Mouse (Mus musculus) lung, adult 2 months (tissue): Measurements from ENCODE around the gene Gnpnat1. TPM values are rescaled to one million over a fixed set of nuclear protein-coding genes. Genes with fewer than 3 reads are reported as not detected.

Experiments
- DNase-seq: peaks from one replicate; pipeline ENCODE4 v3.0.0; 2022
- H3K4me1 ChIP-seq: fragments of 200-500 bp; 2 replicates; pipeline ENCODE4 v1.6.1; 2011; ENCODE audit warnings: low read length; ENCODE audit not compliant: control insufficient read depth, insufficient read depth
- H3K4me3 ChIP-seq: fragments of 200-500 bp; replicated peaks from 2 replicates; pipeline ENCODE3; 2011; ENCODE audit warnings: low read depth, mild to moderate bottlenecking, control low read depth, low read length; ENCODE audit errors: extremely low read depth
- CTCF ChIP-seq: fragments of 200-500 bp; IDR thresholded peaks from 2 replicates; pipeline ENCODE4 v1.5.1; 2011; ENCODE audit warnings: mild to moderate bottlenecking, low read length, control low read depth; ENCODE audit not compliant: insufficient read depth
- POLR2A ChIP-seq: fragments of 200-500 bp; IDR thresholded peaks from 2 replicates; pipeline ENCODE4 v1.6.1; 2011; ENCODE audit warnings: low read depth, mild to moderate bottlenecking, control low read depth, low read length, borderline replicate concordance; ENCODE audit errors: extremely low read depth
- whole genome bisulfite sequencing: fragments of 180-500 bp; shearing (Covaris S2); methylation state at CpG from one replicate; pipeline ENCODE4 v1.1.7; 2018; 5-methylcytosine and 5-hydroxymethylcytosine counted together
- polyA plus RNA-seq: library from polyadenylated mRNA; depleted of rRNA; stranded (reverse); fragments of >200 nt; gene quantifications from 2 replicates; pipeline ENCODE4 v1.2.3, GENCODE M21; 2012

Gene Gnpnat1
- polyA plus RNA-seq, 1 experiment = 3.7 TPM

DNA sequence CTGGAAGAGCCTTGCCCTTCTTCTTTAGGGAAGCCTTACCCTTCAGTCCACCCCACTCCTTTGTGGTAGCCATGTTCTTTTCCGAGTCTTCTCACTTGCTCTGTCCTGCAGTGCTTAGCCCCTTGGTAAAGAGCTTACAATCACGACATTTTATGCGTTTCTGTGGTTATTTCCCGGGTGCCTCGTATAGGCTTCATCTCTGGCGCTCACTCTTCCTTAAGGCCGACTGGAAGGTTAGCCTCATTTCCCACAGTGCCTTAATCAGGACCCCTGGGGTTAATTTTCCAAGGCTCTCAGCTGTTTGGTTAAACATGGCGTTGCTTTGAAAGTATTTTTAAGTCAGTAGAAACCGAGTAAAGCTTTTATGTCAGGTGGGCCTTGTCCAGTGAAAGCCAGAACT is 34.7 kb upstream of the Gnpnat1 start:
- 88% methylated on average over 9 of the region's 9 CpGs for WGBS
- no peak for DNase-seq
- TF ChIP-seq CTCF = no peak
- no peak for TF ChIP-seq POLR2A
- Histone ChIP-seq H3K4me1 (peaks cover 9% of the 10 kb centered on the region), H3K4me3 (no peak overlapping the region)

- WGBS = 99% methylated on average over 2 of the region's 2 CpGs
- no peak for TF ChIP-seq CTCF
- no peak for TF ChIP-seq POLR2A
- Histone ChIP-seq H3K4me3 (no peak overlapping the region), H3K4me1 (peaks cover 9% of the 10 kb centered on the region)
- no peak for DNase-seq
These were observed 34.2 kb upstream of the Gnpnat1 start for GRCm38 (mm10) chr14:45438931-45439275.

- DNase-seq = no peak
- 70% methylated on average over 19 of the region's 19 CpGs for WGBS
These were observed 33.7 kb upstream of the Gnpnat1 start for GRCm38 (mm10) chr14:45438250-45438930.

DNA sequence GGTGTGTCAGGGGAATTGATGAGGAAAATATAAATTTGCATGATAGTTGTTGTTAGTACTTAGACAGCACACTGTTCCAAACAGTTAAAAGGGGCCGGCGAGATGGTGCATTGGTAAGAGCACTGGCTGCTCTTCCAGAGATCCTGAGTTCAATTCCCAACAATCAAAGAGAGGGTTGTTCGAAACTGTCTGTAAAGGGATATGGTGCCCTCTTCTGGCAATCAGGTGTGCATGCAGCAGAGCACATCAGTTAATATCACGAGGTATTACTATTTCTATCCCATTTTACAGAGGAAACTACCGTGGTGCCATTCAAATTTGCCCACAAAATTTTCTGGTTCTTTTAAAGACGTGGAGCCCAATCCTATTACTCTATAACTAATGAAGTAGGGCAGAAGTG is 29.5 kb upstream of the Gnpnat1 start:
- WGBS = 73% methylated on average over 6 of the region's 6 CpGs
- no peak for DNase-seq
- Histone ChIP-seq H3K4me3 (no peak overlapping the region), H3K4me1 (no peaks in the 10 kb centered on the region)
- TF ChIP-seq CTCF (peak; percentile 38), POLR2A (no peak)

More at GRCm38 (mm10) chr14:45438250-45438930, 33.7 kb upstream of the Gnpnat1 start:
- Histone ChIP-seq H3K4me3 (no peak overlapping the region), H3K4me1 (peaks cover 9% of the 10 kb centered on the region)
- TF ChIP-seq CTCF (no peak), POLR2A (no peak)

DNA sequence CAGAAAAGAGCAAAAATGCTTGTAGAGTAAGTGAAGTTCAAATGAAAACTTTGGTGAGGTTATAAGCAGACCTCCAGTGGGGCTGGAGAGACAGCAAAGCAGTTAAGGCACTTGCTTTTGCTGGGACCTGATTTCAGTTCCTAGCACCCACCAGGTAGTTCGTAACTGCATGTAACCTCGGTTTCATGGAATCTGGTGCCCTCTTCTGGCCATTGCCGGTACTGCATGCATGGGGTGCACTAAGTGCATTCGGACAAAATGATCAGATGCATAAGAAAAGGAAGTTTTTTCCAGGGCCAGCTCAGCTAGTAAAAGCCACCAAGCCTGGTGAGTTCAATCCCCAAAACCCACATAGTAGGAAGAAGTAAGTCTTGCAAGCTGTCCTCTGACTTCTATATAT is 27.3 kb upstream of the Gnpnat1 start:
- H3K4me3 ChIP-seq = no peak overlapping the region
- WGBS = 75% methylated on average over 4 of the region's 4 CpGs
- no peak for TF ChIP-seq POLR2A
- TF ChIP-seq CTCF = peak; percentile 59
- H3K4me1 ChIP-seq = no peaks in the 10 kb centered on the region
- DNase-seq = no peak

DNA sequence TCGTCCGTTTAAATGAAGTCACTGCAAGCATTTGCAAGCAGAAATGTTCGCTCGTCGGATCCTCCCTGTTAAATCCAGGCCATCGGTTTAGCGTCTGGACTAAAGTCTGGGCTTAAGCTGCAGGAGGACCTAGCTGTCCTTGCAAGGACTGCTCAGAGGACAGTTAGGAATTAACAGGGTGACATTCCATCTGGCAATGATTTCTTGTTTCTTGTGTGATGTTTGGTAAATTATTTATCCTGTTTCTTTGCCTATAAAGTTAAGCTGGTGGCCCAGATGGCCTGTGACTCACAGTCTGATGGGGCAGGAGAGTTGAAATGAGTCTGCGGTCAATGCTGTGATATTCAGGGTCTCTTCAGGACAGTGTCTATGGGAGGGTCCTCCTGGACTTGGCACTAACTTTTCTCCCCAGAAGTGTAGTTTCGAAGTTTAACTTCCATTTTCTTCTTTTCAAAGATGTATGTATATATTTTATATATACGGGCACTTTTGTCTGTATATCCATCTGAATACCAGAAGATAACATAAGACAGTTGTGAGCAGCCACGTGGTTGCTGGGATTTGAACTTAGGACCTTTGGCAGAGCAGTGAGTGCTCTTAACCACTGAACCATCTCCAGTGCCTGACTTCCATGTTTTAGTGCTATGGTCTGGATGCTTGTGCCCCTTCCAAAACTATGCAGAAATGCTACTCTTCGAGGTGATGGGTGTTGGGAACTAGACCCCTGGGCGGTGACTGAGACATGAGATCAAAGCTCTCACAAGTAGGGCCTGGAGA is 25.5 kb upstream of the Gnpnat1 start:
- 89% methylated on average over 13 of the region's 13 CpGs for WGBS
- H3K4me1 ChIP-seq = no peaks in the 10 kb centered on the region
- DNase-seq = no peak
- H3K4me3 ChIP-seq = no peak overlapping the region
- no peak for TF ChIP-seq POLR2A
- TF ChIP-seq CTCF = no peak

DNA sequence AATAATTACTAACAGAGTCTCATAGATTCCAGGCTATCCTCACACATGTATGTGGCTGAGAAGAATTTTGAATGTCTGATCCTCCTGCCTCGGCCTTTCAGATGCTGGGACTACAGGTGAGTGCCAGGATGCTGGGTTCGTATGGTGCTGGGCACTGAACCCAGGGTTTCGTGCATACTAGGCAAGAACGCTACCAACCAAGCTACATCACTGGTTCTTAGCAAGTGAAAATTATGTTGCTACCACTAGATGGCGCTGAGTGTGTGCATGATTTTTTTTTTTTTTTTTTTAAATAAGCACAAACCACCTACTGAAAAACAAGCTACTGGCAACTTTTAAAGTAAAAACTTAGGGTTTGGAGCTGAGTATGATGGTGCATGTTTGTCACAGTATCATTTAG is 18.5 kb upstream of the Gnpnat1 start:
- TF ChIP-seq CTCF (peak; percentile 23; the same call in 1 of the 2 replicates), POLR2A (no peak)
- WGBS = 4% methylated on average over 5 of the region's 5 CpGs
- Histone ChIP-seq H3K4me3 (no peak overlapping the region), H3K4me1 (no peaks in the 10 kb centered on the region)
- DNase-seq = peak; percentile 14

DNA sequence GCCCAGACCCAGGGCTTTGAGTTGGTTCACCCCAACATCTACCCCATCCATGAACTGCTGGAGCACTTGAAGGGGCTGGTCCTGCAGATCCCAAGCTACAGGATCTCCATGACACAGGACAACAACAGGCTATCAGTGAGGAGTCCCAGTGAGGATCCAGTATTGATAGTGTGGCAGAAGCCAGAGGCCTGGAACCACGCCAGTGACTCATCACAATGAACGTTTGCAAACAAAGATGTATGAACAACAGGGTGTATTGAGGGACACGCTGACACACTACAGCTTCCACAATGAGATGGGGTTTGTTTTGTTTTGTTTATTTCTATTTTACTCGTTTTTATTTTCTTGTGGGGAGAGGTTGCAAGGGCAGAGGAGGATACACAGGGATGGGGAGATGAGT is 17.7 kb upstream of the Gnpnat1 start:
- no peak for TF ChIP-seq POLR2A
- no peak for TF ChIP-seq CTCF

DNA sequence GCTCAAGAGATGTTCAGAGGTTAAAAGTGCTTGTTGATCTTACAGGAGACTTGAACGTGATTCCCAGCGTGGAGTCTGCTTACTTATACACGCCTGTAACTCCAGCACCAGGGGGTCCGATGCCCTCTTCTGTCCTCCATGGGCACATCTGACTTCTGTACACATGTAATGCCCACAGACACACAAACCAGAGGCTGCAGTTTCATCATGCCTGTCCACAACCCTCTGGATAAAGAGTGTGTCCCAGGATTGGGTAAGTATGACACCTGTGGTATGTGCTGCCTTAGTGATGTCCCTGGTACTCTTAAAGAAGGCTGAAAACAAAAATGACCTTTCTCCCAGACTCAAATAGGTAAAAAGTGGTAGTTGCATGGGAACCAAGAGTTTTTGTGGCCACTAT is 14.6 kb upstream of the Gnpnat1 start:
- H3K4me3 ChIP-seq = no peak overlapping the region
- no peak for TF ChIP-seq POLR2A
- no peak for TF ChIP-seq CTCF
- WGBS = 72% methylated on average over 4 of the region's 4 CpGs
- no peaks in the 10 kb centered on the region for H3K4me1 ChIP-seq
- no peak for DNase-seq

More for the DNA sequence above, 17.7 kb upstream of the Gnpnat1 start:
- Histone ChIP-seq H3K4me3 (no peak overlapping the region), H3K4me1 (no peaks in the 10 kb centered on the region)
- WGBS = 46% methylated on average over 4 of the region's 4 CpGs
- DNase-seq = no peak

- no peak for DNase-seq
- no peak for TF ChIP-seq POLR2A
- no peak for TF ChIP-seq CTCF
- 55% methylated on average over 3 of the region's 3 CpGs for WGBS
- no peaks in the 10 kb centered on the region for H3K4me1 ChIP-seq
- no peak overlapping the region for H3K4me3 ChIP-seq
These were observed 13.8 kb upstream of the Gnpnat1 start for GRCm38 (mm10) chr14:45418553-45418952.
